Mouse (Mus musculus): ENCODE data around the gene Coa5.
A peak's percentile ranks its signal among the peaks of the same experiment; 100 is the strongest.

Gene Coa5

GRCm38 (mm10) chr1:37430297-37430840 is 466 bp upstream of the Coa5 start:
- DNase-seq (ENCODE audit: low spot score), result no peak

- DNase-seq (ENCODE audit: low spot score), result no peak
These were observed 992 bp downstream of the Coa5 start for GRCm38 (mm10) chr1:37428911-37429310.

GRCm38 (mm10) chr1:37427144-37427875 is 2.6 kb downstream of the Coa5 start:
- no peak for DNase-seq (ENCODE audit: low spot score)

- DNase-seq (ENCODE audit: low spot score), result peak; percentile 41
These were observed 10.5 kb downstream of the Coa5 start for GRCm38 (mm10) chr1:37419420-37419819.

GRCm38 (mm10) chr1:37415394-37415793 is 14.5 kb downstream of the Coa5 start:
- DNase-seq (ENCODE audit: low spot score), result no peak

- no peak for DNase-seq (ENCODE audit: low spot score)
These were observed 20.3 kb downstream of the Coa5 start for GRCm38 (mm10) chr1:37409647-37410046.

- DNase-seq (ENCODE audit: low spot score), result no peak
These were observed 21.2 kb downstream of the Coa5 start for GRCm38 (mm10) chr1:37408678-37409077.

GRCm38 (mm10) chr1:37408059-37408458 is 21.8 kb downstream of the Coa5 start:
- no peak for DNase-seq (ENCODE audit: low spot score)

- no peak for DNase-seq (ENCODE audit: low spot score)
These were observed 22.7 kb downstream of the Coa5 start for GRCm38 (mm10) chr1:37407228-37407627.

GRCm38 (mm10) chr1:37405137-37405536 is 24.8 kb downstream of the Coa5 start:
- no peak for DNase-seq (ENCODE audit: low spot score)

- peak; percentile 69 for DNase-seq (ENCODE audit: low spot score)
These were observed 28.2 kb downstream of the Coa5 start for GRCm38 (mm10) chr1:37401687-37402086.

GRCm38 (mm10) chr1:37399734-37400133 is 30.2 kb downstream of the Coa5 start:
- peak; percentile 11 for DNase-seq (ENCODE audit: low spot score)

- no peak for DNase-seq (ENCODE audit: low spot score)
These were observed 30.9 kb downstream of the Coa5 start for GRCm38 (mm10) chr1:37398961-37399360.

- DNase-seq (ENCODE audit: low spot score), result no peak
These were observed 33.4 kb downstream of the Coa5 start for GRCm38 (mm10) chr1:37396481-37396880.

- DNase-seq (ENCODE audit: low spot score), result no peak
These were observed 36.7 kb downstream of the Coa5 start for GRCm38 (mm10) chr1:37393174-37393573.

GRCm38 (mm10) chr1:37386448-37386971 is 43.4 kb downstream of the Coa5 start:
- DNase-seq (ENCODE audit: low spot score), result no peak

GRCm38 (mm10) chr1:37384304-37384703 is 45.6 kb downstream of the Coa5 start:
- DNase-seq (ENCODE audit: low spot score), result no peak

GRCm38 (mm10) chr1:37380913-37381312 is 49.0 kb downstream of the Coa5 start:
- DNase-seq (ENCODE audit: low spot score), result no peak

GRCm38 (mm10) chr1:37379536-37379935 is 50.4 kb downstream of the Coa5 start:
- no peak for DNase-seq (ENCODE audit: low spot score)

GRCm38 (mm10) chr1:37378095-37378494 is 51.8 kb downstream of the Coa5 start:
- DNase-seq (ENCODE audit: low spot score), result no peak

GRCm38 (mm10) chr1:37376751-37377150 is 53.2 kb downstream of the Coa5 start:
- no peak for DNase-seq (ENCODE audit: low spot score)

GRCm38 (mm10) chr1:37376177-37376576 is 53.7 kb downstream of the Coa5 start:
- no peak for DNase-seq (ENCODE audit: low spot score)

GRCm38 (mm10) chr1:37368768-37369385 is 61.0 kb downstream of the Coa5 start:
- DNase-seq (ENCODE audit: low spot score), result no peak
